Mouse (Mus musculus) megakaryocyte, embryonic 14.5 days (primary cell): ENCODE measurements at regions not wholly inside any gene's neighbourhood (a gene's known extent, or its start where the extent isn't known, plus 50 kb on each side); places are given as distances from the start of the nearest gene placed in this dataset.

ENCODE experiments used
- H3K27me3 ChIP-seq: replicated peaks from 2 replicates; pipeline ENCODE3; 2012; ENCODE audit warnings: inconsistent platforms
- H3K36me3 ChIP-seq: replicated peaks from 2 replicates; pipeline ENCODE3; 2012; ENCODE audit warnings: low read length, inconsistent platforms, mixed read lengths
- H3K4me1 ChIP-seq: 2 replicates; pipeline ENCODE4 v1.6.1; 2012; ENCODE audit warnings: inconsistent platforms
- H3K4me3 ChIP-seq: replicated peaks from 2 replicates; pipeline ENCODE3; 2012; ENCODE audit warnings: moderate library complexity, mild to moderate bottlenecking, inconsistent platforms
- H3K9me3 ChIP-seq: 2 replicates; pipeline ENCODE4 v1.6.1; 2012; ENCODE audit warnings: inconsistent platforms
- FLI1 ChIP-seq: IDR thresholded peaks from 2 replicates; pipeline ENCODE4 v1.6.1; 2012; ENCODE audit warnings: low read length, inconsistent platforms, mixed read lengths
- GATA1 ChIP-seq: IDR thresholded peaks from 3 replicates; pipeline ENCODE4 v1.6.1; 2012; ENCODE audit warnings: mixed read lengths, low read length, inconsistent platforms, borderline replicate concordance

- Histone ChIP-seq H3K27me3 (peaks cover 41% of the 10 kb centered on the region), H3K36me3 (no peaks in the 10 kb centered on the region), H3K4me3 (no peak overlapping the region), H3K9me3 (no peaks in the 10 kb centered on the region), H3K4me1 (peaks cover 33% of the 10 kb centered on the region)
- no peak for TF ChIP-seq GATA1
- no peak for TF ChIP-seq FLI1
These were observed 125.7 kb downstream of the Plpp3 start for GRCm38 (mm10) chr4:105282681-105283462.

GRCm38 (mm10) chr4:105285431-105286013 is 128.4 kb downstream of the Plpp3 start:
- TF ChIP-seq GATA1 (no peak), FLI1 (no peak)
- peaks cover 18% of the 10 kb centered on the region; the same call in 1 of the 2 replicates for H3K4me1 ChIP-seq

GRCm38 (mm10) chr4:105286299-105286698 is 129.2 kb downstream of the Plpp3 start:
- no peak overlapping the region for H3K4me3 ChIP-seq
- no peak for TF ChIP-seq FLI1
- TF ChIP-seq GATA1: no peak
- peaks cover 17% of the 10 kb centered on the region for H3K4me1 ChIP-seq
- H3K9me3 ChIP-seq: no peaks in the 10 kb centered on the region
- H3K27me3 ChIP-seq: peaks cover 46% of the 10 kb centered on the region
- H3K36me3 ChIP-seq: no peaks in the 10 kb centered on the region

More at GRCm38 (mm10) chr4:105285431-105286013, 128.4 kb downstream of the Plpp3 start:
- Histone ChIP-seq H3K4me3 (no peak overlapping the region), H3K9me3 (no peaks in the 10 kb centered on the region), H3K27me3 (peaks cover 50% of the 10 kb centered on the region), H3K36me3 (no peaks in the 10 kb centered on the region)

GRCm38 (mm10) chr4:105286809-105287208 is 129.7 kb downstream of the Plpp3 start:
- H3K4me3 ChIP-seq: no peak overlapping the region
- H3K36me3 ChIP-seq: no peaks in the 10 kb centered on the region
- H3K4me1 ChIP-seq: peaks cover 18% of the 10 kb centered on the region
- peaks cover 43% of the 10 kb centered on the region for H3K27me3 ChIP-seq
- TF ChIP-seq GATA1: no peak
- no peak for TF ChIP-seq FLI1
- H3K9me3 ChIP-seq: no peaks in the 10 kb centered on the region

GRCm38 (mm10) chr4:105287419-105287818 is 130.3 kb downstream of the Plpp3 start:
- TF ChIP-seq GATA1 (no peak), FLI1 (no peak)
- no peaks in the 10 kb centered on the region for H3K9me3 ChIP-seq
- H3K4me3 ChIP-seq: no peak overlapping the region
- no peaks in the 10 kb centered on the region for H3K36me3 ChIP-seq
- peaks cover 37% of the 10 kb centered on the region for H3K27me3 ChIP-seq
- H3K4me1 ChIP-seq: peaks cover 20% of the 10 kb centered on the region

- Histone ChIP-seq H3K9me3 (no peaks in the 10 kb centered on the region), H3K36me3 (no peaks in the 10 kb centered on the region), H3K27me3 (peaks cover 32% of the 10 kb centered on the region), H3K4me3 (no peak overlapping the region), H3K4me1 (peaks cover 16% of the 10 kb centered on the region)
- no peak for TF ChIP-seq FLI1
These were observed 132.5 kb downstream of the Plpp3 start for GRCm38 (mm10) chr4:105289635-105290034.

GRCm38 (mm10) chr4:105290847-105291475 is 133.8 kb downstream of the Plpp3 start:
- no peaks in the 10 kb centered on the region for H3K9me3 ChIP-seq
- H3K36me3 ChIP-seq: no peaks in the 10 kb centered on the region
- TF ChIP-seq GATA1 (no peak), FLI1 (no peak)
- no peak overlapping the region for H3K4me3 ChIP-seq
- peaks cover 23% of the 10 kb centered on the region for H3K27me3 ChIP-seq
- peaks cover 16% of the 10 kb centered on the region for H3K4me1 ChIP-seq

GRCm38 (mm10) chr4:105291503-105291902 is 134.4 kb downstream of the Plpp3 start:
- Histone ChIP-seq H3K36me3 (no peaks in the 10 kb centered on the region), H3K4me3 (no peak overlapping the region), H3K4me1 (peaks cover 12% of the 10 kb centered on the region), H3K27me3 (peaks cover 19% of the 10 kb centered on the region), H3K9me3 (no peaks in the 10 kb centered on the region)
- TF ChIP-seq FLI1 (no peak), GATA1 (no peak)

- no peaks in the 10 kb centered on the region for H3K36me3 ChIP-seq
- TF ChIP-seq GATA1 (no peak), FLI1 (no peak)
- H3K4me3 ChIP-seq: no peak overlapping the region
- H3K27me3 ChIP-seq: peaks cover 4% of the 10 kb centered on the region
- H3K9me3 ChIP-seq: no peaks in the 10 kb centered on the region
- H3K4me1 ChIP-seq: peaks cover 8% of the 10 kb centered on the region; the same call in 1 of the 2 replicates
These were observed 142.2 kb downstream of the Plpp3 start for GRCm38 (mm10) chr4:105299358-105299757.

GRCm38 (mm10) chr4:105301547-105301946 is 144.4 kb downstream of the Plpp3 start:
- TF ChIP-seq GATA1 (no peak), FLI1 (no peak)
- Histone ChIP-seq H3K36me3 (no peaks in the 10 kb centered on the region), H3K4me1 (peaks cover 14% of the 10 kb centered on the region), H3K4me3 (no peak overlapping the region), H3K9me3 (peaks cover 10% of the 10 kb centered on the region), H3K27me3 (peaks cover 13% of the 10 kb centered on the region)
